Mouse (Mus musculus): Measurements from ENCODE around the gene Majin. TPM values are rescaled to one million over a fixed set of nuclear protein-coding genes. Genes with fewer than 3 reads are reported as not detected.

Majin gene
- polyA plus RNA-seq (2012; ENCODE audit: insufficient read depth, low replicate concordance), result not detected in 2 replicates

GRCm38 (mm10) chr19:6184131-6184530, at the start of gene Majin:
Gene Majin, plus strand, starts transcription at chr19:6184388.
- peaks cover 4% of the 10 kb centered on the region; the same call in 1 of the 2 replicates for H3K4me1 ChIP-seq
- TF ChIP-seq GATA1 (IDR thresholded peaks at IDR 0.05; ENCODE audit: borderline replicate concordance, low read length) (no peak), FLI1 (IDR thresholded peaks at IDR 0.05; ENCODE audit: low read length) (no peak)
- H3K9me3 ChIP-seq, result peaks cover 7% of the 10 kb centered on the region
- H3K36me3 ChIP-seq (replicated peaks; ENCODE audit: low read length), result no peaks in the 10 kb centered on the region
- H3K27me3 ChIP-seq (replicated peaks), result peaks cover 20% of the 10 kb centered on the region
- H3K4me3 ChIP-seq (replicated peaks), result no peak within 1 kb of the TSS

- H3K36me3 ChIP-seq (replicated peaks; ENCODE audit: low read length), result peaks cover 49% of the 10 kb centered on the region
- H3K4me3 ChIP-seq (replicated peaks), result no peak overlapping the region
- peaks cover 47% of the 10 kb centered on the region for H3K4me1 ChIP-seq
- H3K9me3 ChIP-seq, result no peaks in the 10 kb centered on the region
- H3K27me3 ChIP-seq (replicated peaks), result no peaks in the 10 kb centered on the region
- TF ChIP-seq FLI1 (IDR thresholded peaks at IDR 0.05; ENCODE audit: low read length) (no peak), GATA1 (IDR thresholded peaks at IDR 0.05; ENCODE audit: borderline replicate concordance, low read length) (no peak)
Measured at GRCm38 (mm10) chr19:6136397-6136796, 47.8 kb upstream of the Majin start.

DNA sequence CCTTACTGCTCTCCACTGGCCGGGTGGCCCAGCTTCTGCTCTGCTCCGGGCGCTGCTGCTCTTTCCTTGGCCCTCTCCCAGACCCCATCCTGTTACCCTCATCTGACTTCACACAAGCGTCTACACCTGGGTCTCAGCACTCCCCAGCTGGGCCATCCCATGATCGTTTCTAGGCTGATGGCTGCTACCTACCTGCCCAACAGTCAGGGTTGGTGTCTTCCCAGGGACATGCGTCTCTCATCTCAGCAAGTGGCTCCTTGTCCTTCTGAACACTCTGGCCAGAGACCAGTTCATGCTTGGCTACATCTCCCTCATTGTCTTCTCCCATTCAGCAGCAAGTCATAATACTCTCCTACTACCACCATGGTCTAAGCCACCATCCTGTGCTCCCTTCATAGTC, 44.5 kb upstream of the Majin start:
- no peak for TF ChIP-seq GATA1 (IDR thresholded peaks at IDR 0.05; ENCODE audit: borderline replicate concordance, low read length)
- no peak for TF ChIP-seq FLI1 (IDR thresholded peaks at IDR 0.05; ENCODE audit: low read length)
- no peaks in the 10 kb centered on the region for H3K9me3 ChIP-seq
- H3K4me1 ChIP-seq, result peaks cover 32% of the 10 kb centered on the region
- H3K36me3 ChIP-seq (replicated peaks; ENCODE audit: low read length), result peaks cover 38% of the 10 kb centered on the region
- peak overlapping the region; percentile 100 for H3K4me3 ChIP-seq (replicated peaks)
- H3K27me3 ChIP-seq (replicated peaks), result peaks cover 6% of the 10 kb centered on the region

DNA sequence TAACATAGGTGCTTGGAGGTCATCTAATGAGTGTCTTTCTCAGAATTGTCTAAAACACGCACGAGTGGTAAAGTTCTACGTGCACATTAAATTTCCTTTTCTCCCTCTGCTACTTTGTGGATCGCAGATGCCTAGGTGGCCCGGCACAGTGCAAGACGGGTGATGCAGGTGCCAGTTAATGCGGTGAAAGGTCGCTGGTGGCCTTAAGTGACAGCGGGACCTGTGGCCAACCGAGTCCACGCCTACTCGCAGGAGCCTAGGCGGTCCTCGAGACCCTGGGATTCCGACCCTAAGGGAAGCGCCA, 43.9 kb upstream of the Majin start:
- Histone ChIP-seq H3K36me3 (replicated peaks; ENCODE audit: low read length) (peaks cover 32% of the 10 kb centered on the region), H3K4me3 (replicated peaks) (peak overlapping the region; percentile 100), H3K27me3 (replicated peaks) (peaks cover 11% of the 10 kb centered on the region), H3K4me1 (peaks cover 32% of the 10 kb centered on the region), H3K9me3 (no peaks in the 10 kb centered on the region)
- no peak for TF ChIP-seq FLI1 (IDR thresholded peaks at IDR 0.05; ENCODE audit: low read length)
- TF ChIP-seq GATA1 (IDR thresholded peaks at IDR 0.05; ENCODE audit: borderline replicate concordance, low read length), result no peak

DNA sequence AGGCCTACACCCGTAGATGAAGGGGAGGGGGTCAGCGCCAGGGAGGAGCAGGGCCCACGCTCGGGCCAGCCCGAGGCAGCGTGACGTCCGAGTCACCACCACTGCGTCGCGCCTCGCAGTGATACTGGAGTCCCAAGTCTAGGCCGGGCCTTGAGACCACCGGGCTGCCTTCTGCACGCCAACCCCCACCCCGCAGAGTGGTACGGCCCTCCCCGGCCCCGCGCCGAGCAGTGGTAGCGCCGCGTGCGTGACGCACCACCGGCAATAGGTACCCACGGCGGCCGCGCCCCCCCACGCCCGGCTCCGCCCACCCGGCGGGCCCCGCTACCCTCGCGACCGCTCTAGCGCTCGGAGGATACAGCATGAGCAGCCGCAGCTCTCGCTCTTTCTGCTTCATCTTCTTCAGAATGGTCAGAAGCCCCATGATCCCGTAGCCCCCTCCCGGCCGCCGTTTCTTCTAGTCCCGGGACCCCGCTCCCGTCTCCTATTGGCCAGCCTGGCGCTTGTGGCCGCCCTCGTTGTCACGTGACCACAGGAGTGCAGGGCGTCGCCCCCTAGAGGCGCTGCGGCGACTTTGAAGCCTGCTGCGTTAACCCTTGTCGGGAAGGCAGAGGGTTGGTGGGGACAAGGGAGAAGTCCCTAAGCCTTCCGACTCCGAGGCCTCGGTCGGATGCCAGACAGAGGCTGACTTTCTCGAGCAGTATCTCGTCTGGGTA, 43.4 kb upstream of the Majin start, which contains the start of gene Batf2:
Gene Batf2 (plus strand): TSS at position 306 of the 716 bp plus-strand sequence.
- peaks cover 27% of the 10 kb centered on the region for H3K36me3 ChIP-seq (replicated peaks; ENCODE audit: low read length)
- H3K9me3 ChIP-seq, result no peaks in the 10 kb centered on the region
- H3K4me1 ChIP-seq, result peaks cover 32% of the 10 kb centered on the region
- peak within 1 kb of the TSS; percentile 100 for H3K4me3 ChIP-seq (replicated peaks)
- peaks cover 14% of the 10 kb centered on the region for H3K27me3 ChIP-seq (replicated peaks)
- TF ChIP-seq GATA1 (IDR thresholded peaks at IDR 0.05; ENCODE audit: borderline replicate concordance, low read length), result no peak
- TF ChIP-seq FLI1 (IDR thresholded peaks at IDR 0.05; ENCODE audit: low read length), result no peak

- Histone ChIP-seq H3K36me3 (replicated peaks; ENCODE audit: low read length) (peaks cover 22% of the 10 kb centered on the region), H3K4me3 (replicated peaks) (peak within 1 kb of the TSS; percentile 100), H3K27me3 (replicated peaks) (peaks cover 18% of the 10 kb centered on the region), H3K4me1 (peaks cover 32% of the 10 kb centered on the region), H3K9me3 (no peaks in the 10 kb centered on the region)
- TF ChIP-seq GATA1 (IDR thresholded peaks at IDR 0.05; ENCODE audit: borderline replicate concordance, low read length) (no peak), FLI1 (IDR thresholded peaks at IDR 0.05; ENCODE audit: low read length) (no peak)
Measured at GRCm38 (mm10) chr19:6141394-6141749, 42.8 kb upstream of the Majin start, which contains the start of gene Arl2. Gene Arl2, minus strand, starts transcription at chr19:6141548.

- Histone ChIP-seq H3K36me3 (replicated peaks; ENCODE audit: low read length) (no peaks in the 10 kb centered on the region), H3K4me3 (replicated peaks) (no peak overlapping the region), H3K9me3 (no peaks in the 10 kb centered on the region), H3K27me3 (replicated peaks) (peaks cover 37% of the 10 kb centered on the region), H3K4me1 (peaks cover 15% of the 10 kb centered on the region)
- TF ChIP-seq FLI1 (IDR thresholded peaks at IDR 0.05; ENCODE audit: low read length) (no peak), GATA1 (IDR thresholded peaks at IDR 0.05; ENCODE audit: borderline replicate concordance, low read length) (no peak)
Measured at GRCm38 (mm10) chr19:6144842-6145241, 39.3 kb upstream of the Majin start.

- peaks cover 54% of the 10 kb centered on the region for H3K27me3 ChIP-seq (replicated peaks)
- H3K36me3 ChIP-seq (replicated peaks; ENCODE audit: low read length), result no peaks in the 10 kb centered on the region
- H3K4me1 ChIP-seq, result peaks cover 15% of the 10 kb centered on the region
- no peak overlapping the region for H3K4me3 ChIP-seq (replicated peaks)
- H3K9me3 ChIP-seq, result peaks cover 20% of the 10 kb centered on the region
- TF ChIP-seq GATA1 (IDR thresholded peaks at IDR 0.05; ENCODE audit: borderline replicate concordance, low read length) (no peak), FLI1 (IDR thresholded peaks at IDR 0.05; ENCODE audit: low read length) (no peak)
Measured at GRCm38 (mm10) chr19:6155174-6155573, 29.0 kb upstream of the Majin start.

GRCm38 (mm10) chr19:6156372-6156771, 27.8 kb upstream of the Majin start:
- TF ChIP-seq GATA1 (IDR thresholded peaks at IDR 0.05; ENCODE audit: borderline replicate concordance, low read length) (no peak), FLI1 (IDR thresholded peaks at IDR 0.05; ENCODE audit: low read length) (no peak)
- Histone ChIP-seq H3K9me3 (peaks cover 12% of the 10 kb centered on the region), H3K27me3 (replicated peaks) (peaks cover 49% of the 10 kb centered on the region), H3K4me3 (replicated peaks) (no peak overlapping the region), H3K4me1 (peaks cover 15% of the 10 kb centered on the region), H3K36me3 (replicated peaks; ENCODE audit: low read length) (no peaks in the 10 kb centered on the region)

DNA sequence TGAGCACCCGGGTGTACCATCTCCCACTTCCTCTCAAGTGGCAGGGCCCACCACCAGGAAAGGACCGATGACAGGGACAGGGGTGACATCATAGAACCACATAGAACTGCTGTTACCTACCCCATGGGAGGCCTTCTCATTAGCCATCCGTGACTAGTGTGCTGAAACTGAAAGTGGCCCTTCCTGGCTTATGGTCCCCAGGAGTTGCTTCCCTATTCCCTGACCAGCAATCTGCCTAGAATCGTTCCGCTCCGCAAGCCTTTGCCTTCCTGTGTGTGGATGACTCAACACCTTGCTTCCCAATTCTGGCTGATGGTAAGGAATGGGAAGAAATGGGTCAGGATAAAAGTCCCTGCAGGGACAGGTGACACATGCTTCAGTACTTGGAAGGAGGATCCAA, 27.0 kb upstream of the Majin start:
- Histone ChIP-seq H3K27me3 (replicated peaks) (peaks cover 50% of the 10 kb centered on the region), H3K9me3 (peaks cover 3% of the 10 kb centered on the region), H3K36me3 (replicated peaks; ENCODE audit: low read length) (no peaks in the 10 kb centered on the region), H3K4me3 (replicated peaks) (peak overlapping the region; percentile 82), H3K4me1 (peaks cover 15% of the 10 kb centered on the region)
- TF ChIP-seq GATA1 (IDR thresholded peaks at IDR 0.05; ENCODE audit: borderline replicate concordance, low read length) (no peak), FLI1 (IDR thresholded peaks at IDR 0.05; ENCODE audit: low read length) (no peak)

All from megakaryocyte, embryonic 14.5 days (primary cell).